Mouse (Mus musculus) stomach, postnatal 0 days (tissue): ENCODE results near the gene Ptprk.

Experiments
- CTCF ChIP-seq: IDR thresholded peaks from 2 replicates; pipeline ENCODE4 v1.5.1; 2016; ENCODE audit warnings: antibody characterized with exemption, low read depth, mild to moderate bottlenecking, moderate library complexity
- EP300 ChIP-seq: optimal IDR thresholded peaks from 2 replicates; pipeline ENCODE3; 2016; ENCODE audit warnings: antibody characterized with exemption

DNA sequence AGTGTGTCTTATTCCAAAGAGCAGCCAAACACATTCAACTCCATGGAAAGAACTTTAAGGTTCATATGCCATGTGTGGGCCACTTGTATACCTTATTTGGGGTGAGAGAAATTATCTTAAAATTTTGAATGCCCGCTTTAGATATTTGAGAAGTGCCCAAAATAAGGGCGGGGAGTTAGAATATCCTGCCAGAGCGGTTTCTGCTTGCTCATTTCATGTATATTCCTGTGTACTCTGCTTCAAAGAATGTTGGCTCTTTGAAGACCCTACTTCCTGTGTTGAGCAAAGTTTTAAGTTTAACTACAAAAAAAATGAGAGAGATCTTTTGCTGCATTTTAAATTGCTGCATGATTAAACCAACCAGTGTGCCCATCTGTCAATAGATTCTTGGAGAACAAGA is 492.8 kb downstream of the Ptprk start:
- TF ChIP-seq CTCF (no peak), EP300 (no peak)
